Mouse (Mus musculus) layer of hippocampus, adult 2 months (tissue): ENCODE results near the gene Cox5b. TPM values are rescaled to one million over a fixed set of nuclear protein-coding genes. Genes with fewer than 3 reads are reported as not detected.

Experiments used
- DNase-seq, 2 experiments: peaks; one replicate each; pipeline ENCODE4 v3.0.0; 2022; ENCODE audit warnings: low spot score in 2 of 2
- H3K27ac ChIP-seq: fragments of 200-600 bp; 2 replicates; pipeline ENCODE4 v1.8.1; 2022
- H3K4me3 ChIP-seq: fragments of 200-600 bp; 2 replicates; pipeline ENCODE4 v1.8.1; 2022; ENCODE audit warnings: mild to moderate bottlenecking
- CTCF ChIP-seq: fragments of 200-600 bp; conservative IDR thresholded peaks from 2 replicates; pipeline ENCODE4 v1.8.1; 2022; ENCODE audit warnings: antibody characterized with exemption, mild to moderate bottlenecking, moderate library complexity
- microRNA-seq, 2 experiments: library from miRNA; unstranded; fragments of <30 nt; microRNA quantifications; one replicate each; pipeline ENCODE4 v1.2.0; 2021
- total RNA-seq, 2 experiments: library from RNA; stranded (reverse); gene quantifications; 2 replicates each; pipeline ENCODE4 v1.2.3; 2021

Gene Cox5b
- total RNA-seq, 2 experiments from 2014 or later = 610 to 649 TPM

- no peak for TF ChIP-seq CTCF
- Histone ChIP-seq H3K27ac (no peak overlapping the region), H3K4me3 (no peak overlapping the region)
- DNase-seq = no peak
Measured at GRCm38 (mm10) chr1:36707166-36707565, 15.9 kb downstream of the Cox5b start.

GRCm38 (mm10) chr1:36707797-36708196 is 16.5 kb downstream of the Cox5b start:
- no peak for DNase-seq
- TF ChIP-seq CTCF = no peak
- Histone ChIP-seq H3K27ac (no peak overlapping the region), H3K4me3 (no peak overlapping the region)

DNA sequence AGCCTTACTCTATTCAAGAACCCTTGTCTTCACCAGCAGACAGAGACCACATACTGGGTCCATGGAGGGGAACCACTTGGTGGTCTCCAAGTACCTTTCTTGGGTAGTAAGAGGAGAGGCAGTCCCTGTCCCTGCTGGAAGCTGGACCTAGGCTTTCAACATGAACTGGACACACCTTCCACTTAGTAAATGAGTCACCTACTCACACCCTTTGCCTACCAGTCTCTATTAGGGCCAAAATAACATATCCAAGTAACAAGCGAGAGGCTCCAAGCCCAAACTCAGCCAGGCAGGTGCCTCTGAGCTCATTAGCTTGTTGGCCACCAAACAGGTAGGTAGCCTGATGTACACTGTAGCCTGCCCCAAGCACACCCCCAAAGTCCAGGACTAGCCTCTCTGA is 17.4 kb downstream of the Cox5b start:
- Histone ChIP-seq H3K27ac (peak overlapping the region; percentile 94; the same call in 1 of the 2 replicates), H3K4me3 (peak overlapping the region; percentile 77)
- no peak for TF ChIP-seq CTCF
- DNase-seq = no peak

- peak overlapping the region; percentile 77 for H3K4me3 ChIP-seq
- peak; percentile 70 for TF ChIP-seq CTCF
- peak overlapping the region; percentile 94 for H3K27ac ChIP-seq
- peak in 1 of 2 experiments; percentile 18 for DNase-seq
Measured at GRCm38 (mm10) chr1:36709055-36709853, 18.0 kb downstream of the Cox5b start.

DNA sequence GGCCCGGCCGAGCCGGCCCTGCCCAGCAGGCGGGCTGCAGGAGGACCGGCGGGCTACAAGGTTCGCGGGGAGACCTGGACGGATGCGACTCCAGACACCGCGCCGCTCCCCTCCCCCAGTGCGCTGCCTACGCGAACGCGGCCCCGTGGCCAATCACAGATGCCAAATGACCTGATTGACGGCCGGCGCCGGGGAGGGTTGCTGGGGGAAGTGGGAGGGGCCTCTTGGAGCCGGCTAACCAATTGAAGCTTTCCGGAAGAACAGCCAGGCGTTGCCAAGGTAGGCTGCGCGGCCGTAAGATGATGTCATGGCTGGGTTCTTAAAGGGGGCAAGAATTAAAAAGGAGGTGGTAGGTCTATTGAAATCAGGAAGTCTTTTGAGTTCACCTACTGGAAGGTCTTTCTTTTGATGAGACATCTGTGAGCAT is 18.6 kb downstream of the Cox5b start, which contains the start of gene 4933424G06Rik:
TSS of gene 4933424G06Rik (plus strand) at position 296 of the 427 bp plus-strand sequence.
- Histone ChIP-seq H3K27ac (peak within 1 kb of the TSS; percentile 94), H3K4me3 (peak within 1 kb of the TSS; percentile 77)
- peak; percentile 97 to 99 for DNase-seq
- TF ChIP-seq CTCF = no peak

GRCm38 (mm10) chr1:36711104-36711503 is 19.9 kb downstream of the Cox5b start:
- no peak for TF ChIP-seq CTCF
- no peak overlapping the region for H3K4me3 ChIP-seq
- DNase-seq = no peak
- H3K27ac ChIP-seq = no peak overlapping the region

- no peak for TF ChIP-seq CTCF
- no peak within 1 kb of the TSS for H3K4me3 ChIP-seq
Measured at GRCm38 (mm10) chr1:36714311-36714710, 23.1 kb downstream of the Cox5b start, which contains the start of gene Actr1b. TSS of gene Actr1b (minus strand) at chr1:36714422.

DNA sequence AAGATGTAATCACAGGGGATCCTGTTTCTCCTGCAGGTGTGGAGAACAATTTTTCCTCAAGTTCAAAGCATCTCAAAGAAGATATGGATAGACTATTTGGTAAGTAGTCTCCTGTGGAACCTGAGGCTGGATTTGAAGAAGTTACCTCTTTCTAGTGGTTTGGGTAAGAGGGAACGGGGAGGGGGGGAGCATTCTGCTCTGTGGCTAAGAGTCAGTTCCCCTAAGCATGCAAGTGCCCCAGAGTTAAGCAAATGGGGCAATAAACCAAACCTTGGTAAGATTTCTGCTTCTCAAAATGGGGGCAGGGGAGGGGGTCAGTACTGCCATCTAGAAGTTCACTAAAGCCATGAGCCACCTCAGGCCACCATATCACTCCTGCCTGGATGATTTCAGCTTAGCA is 27.5 kb downstream of the Cox5b start:
- H3K27ac ChIP-seq = no peak overlapping the region
- TF ChIP-seq CTCF = no peak
- DNase-seq = no peak

More at GRCm38 (mm10) chr1:36714311-36714710, 23.1 kb downstream of the Cox5b start, which contains the start of gene Actr1b:
- H3K27ac ChIP-seq = no peak within 1 kb of the TSS
- DNase-seq = no peak

DNA sequence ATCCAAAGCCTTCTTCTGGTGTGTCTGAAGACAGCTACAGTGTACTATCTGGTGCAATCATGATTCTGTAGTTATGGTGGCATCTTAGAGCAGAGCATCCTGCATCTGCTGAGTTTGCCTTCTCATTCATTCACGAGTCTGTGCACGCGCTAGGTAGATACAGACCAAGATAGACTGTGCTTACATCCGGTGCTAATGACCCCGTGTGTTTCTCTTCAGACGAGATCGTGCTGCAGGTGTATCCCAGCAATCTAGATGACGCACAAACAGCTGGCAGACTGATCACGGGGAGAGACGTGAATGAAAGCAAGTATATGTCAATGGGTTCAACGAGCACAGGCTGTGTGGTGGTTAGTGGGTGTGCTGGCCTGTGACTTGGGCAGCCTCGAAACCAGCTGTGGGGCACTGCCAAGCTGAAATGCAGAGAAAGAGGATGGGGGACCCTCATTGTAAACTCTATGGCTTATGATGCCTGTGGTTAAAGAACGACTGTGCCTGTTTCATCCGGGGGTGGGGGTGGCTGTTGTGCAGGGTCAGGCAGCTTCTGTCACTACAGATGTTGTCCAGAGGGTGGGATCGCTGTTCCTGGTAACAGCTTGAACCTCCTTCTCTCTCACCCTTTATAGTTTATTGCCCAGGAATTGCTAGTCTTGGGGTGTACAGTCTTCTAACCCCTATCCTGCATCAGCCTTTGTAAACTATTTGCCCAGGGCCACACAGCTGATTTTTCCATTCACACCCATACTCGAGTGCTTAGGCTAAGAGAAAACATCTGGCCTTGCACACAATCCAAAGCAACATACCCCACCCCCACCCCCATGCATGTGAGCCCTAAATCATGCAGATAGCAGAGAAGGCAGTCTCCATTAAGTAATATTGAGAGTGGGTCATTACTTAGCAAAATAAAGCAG is 32.2 kb downstream of the Cox5b start:
- no peak for TF ChIP-seq CTCF

More for the DNA sequence above, 27.5 kb downstream of the Cox5b start:
- no peak overlapping the region for H3K4me3 ChIP-seq

DNA sequence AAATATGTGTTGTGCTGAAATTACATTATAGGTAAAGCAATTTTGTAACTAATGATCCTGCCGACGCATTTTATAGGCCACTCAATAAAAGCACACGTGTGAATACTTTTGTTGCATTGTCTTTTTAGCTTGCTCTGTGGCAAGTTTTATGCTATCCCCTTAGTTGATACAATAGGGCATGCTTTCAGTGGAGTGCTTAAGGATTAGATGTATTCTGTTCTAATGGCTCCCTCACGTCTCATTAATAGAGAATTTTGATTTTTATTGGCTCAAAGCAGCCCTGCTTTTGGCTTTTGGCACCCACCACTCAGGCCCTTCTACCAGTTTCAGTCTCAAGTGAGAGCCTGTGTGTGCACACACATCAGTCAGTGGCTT is 32.8 kb downstream of the Cox5b start:
- TF ChIP-seq CTCF = no peak
- no peak overlapping the region for H3K27ac ChIP-seq
- DNase-seq = no peak
- H3K4me3 ChIP-seq = no peak overlapping the region

More for the DNA sequence above, 32.2 kb downstream of the Cox5b start:
- no peak overlapping the region for H3K27ac ChIP-seq
- no peak overlapping the region for H3K4me3 ChIP-seq
- no peak for DNase-seq

DNA sequence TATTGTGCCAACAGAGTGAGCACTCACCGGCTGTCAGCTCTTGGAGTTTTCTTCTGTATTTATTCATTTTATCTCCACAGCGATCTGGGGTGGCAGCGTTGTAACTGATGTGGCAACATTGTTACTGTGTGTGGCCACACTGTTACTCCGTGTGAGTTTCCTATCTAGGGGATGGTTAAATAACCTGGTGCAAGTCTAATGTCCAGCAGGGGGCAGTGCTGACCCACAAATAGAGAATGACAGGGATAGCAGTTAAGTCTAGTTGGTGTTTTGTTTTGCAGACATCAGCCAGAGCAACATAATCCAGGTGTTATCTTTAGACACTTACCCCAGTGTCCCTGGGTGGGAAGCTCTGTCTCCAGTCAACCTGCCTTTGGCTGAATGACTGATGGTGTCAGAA is 46.1 kb downstream of the Cox5b start:
- TF ChIP-seq CTCF = peak; percentile 91
- no peak overlapping the region for H3K27ac ChIP-seq
- H3K4me3 ChIP-seq = no peak overlapping the region
- peak; percentile 80 to 85 for DNase-seq

DNA sequence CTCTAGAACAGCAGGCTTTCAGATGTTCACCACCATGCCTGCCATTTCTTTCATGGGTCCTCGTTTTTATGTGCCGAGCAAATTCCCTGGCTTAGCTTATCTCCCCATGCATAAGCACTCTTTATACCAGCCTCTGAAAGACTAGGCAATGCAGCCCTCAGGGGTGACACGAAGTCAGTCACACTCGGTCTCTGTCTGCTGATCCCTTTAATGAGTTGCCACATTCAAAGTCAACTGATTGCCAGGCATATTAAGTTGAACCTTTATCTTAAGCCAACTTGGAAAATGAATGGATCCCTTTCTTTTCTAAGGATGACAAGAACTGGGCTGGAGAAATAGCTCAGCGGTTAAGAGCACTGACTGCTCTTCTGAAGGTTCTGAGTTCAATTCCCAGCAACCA is 48.0 kb downstream of the Cox5b start:
- no peak for TF ChIP-seq CTCF
- Histone ChIP-seq H3K4me3 (no peak overlapping the region), H3K27ac (no peak overlapping the region)
- no peak for DNase-seq

GRCm38 (mm10) chr1:36743046-36743445 is 51.8 kb downstream of the Cox5b start:
- Histone ChIP-seq H3K27ac (no peak overlapping the region), H3K4me3 (no peak overlapping the region)
- no peak for TF ChIP-seq CTCF
- no peak for DNase-seq

Small RNA genes lying within 50 kb of the gene (microRNA-seq; reads per million reads assigned to microRNA genes)
- 0 reads per million in 2 experiments for gene Gm24133

Other genes with a start within 250 kb of the Cox5b start
- 10 to 100 TPM; 73.2 to 77.2 TPM for gene Lman2l, start 246.2 kb upstream of the Cox5b start, total RNA-seq
- gene Cnnm4, start 219.8 kb upstream of the Cox5b start, total RNA-seq = 10 to 100 TPM; 16.9 to 17.2 TPM
- gene Cnnm3, start 179.6 kb upstream of the Cox5b start, total RNA-seq = 10 to 100 TPM; 33.1 to 38.1 TPM
- gene Ankrd23, start 154.6 kb upstream of the Cox5b start, total RNA-seq = 10 to 100 TPM in 1 of 2 experiments, 1 to 10 TPM in 1; 6.8 to 10.3 TPM
- not detected for gene Gm42417, start 152.0 kb upstream of the Cox5b start, total RNA-seq
- gene Ankrd39, start 144.0 kb upstream of the Cox5b start, total RNA-seq = 10 to 100 TPM; 13.4 to 13.7 TPM
- 10 to 100 TPM; 13.4 to 13.6 TPM for gene Sema4c, start 133.1 kb upstream of the Cox5b start, total RNA-seq
- not detected for gene Fam178b, start 8.3 kb upstream of the Cox5b start, total RNA-seq
- 1 to 10 TPM in 1 of 2 experiments, under 1 TPM in 1; 0.96 to 1.4 TPM for gene 4933424G06Rik, start 18.7 kb downstream of the Cox5b start, total RNA-seq
- 100 to 1,000 TPM; 248 to 282 TPM for gene Actr1b, start 23.0 kb downstream of the Cox5b start, total RNA-seq
- gene Zap70, start 70.3 kb downstream of the Cox5b start, total RNA-seq = 1 to 10 TPM; 3.9 to 5.0 TPM